Mouse (Mus musculus) thymus, postnatal 0 days (tissue): Measurements from ENCODE around the gene Arhgap1. TPM values are rescaled to one million over a fixed set of nuclear protein-coding genes. Genes with fewer than 3 reads are reported as not detected.
"Not testable (repeated sequence)": the region's sequence is repeated elsewhere in the genome, so short reads cannot be mapped to it uniquely, and the experiment has no call there.

ENCODE experiments used
- DNase-seq: peaks from one replicate; pipeline ENCODE4 v3.0.0-alpha.2; 2015; ENCODE audit warnings: low spot score
- polyA plus RNA-seq: library from polyadenylated mRNA; unstranded; fragments of >200 nt; fragmentation: Nextera tagmentation; extraction: Ambion mirVana; gene quantifications from 2 replicates; pipeline ENCODE4 v1.2.1, GENCODE M21; 2015

The Arhgap1 gene
- 118 and 123 TPM in 2 replicates for polyA plus RNA-seq

DNA sequence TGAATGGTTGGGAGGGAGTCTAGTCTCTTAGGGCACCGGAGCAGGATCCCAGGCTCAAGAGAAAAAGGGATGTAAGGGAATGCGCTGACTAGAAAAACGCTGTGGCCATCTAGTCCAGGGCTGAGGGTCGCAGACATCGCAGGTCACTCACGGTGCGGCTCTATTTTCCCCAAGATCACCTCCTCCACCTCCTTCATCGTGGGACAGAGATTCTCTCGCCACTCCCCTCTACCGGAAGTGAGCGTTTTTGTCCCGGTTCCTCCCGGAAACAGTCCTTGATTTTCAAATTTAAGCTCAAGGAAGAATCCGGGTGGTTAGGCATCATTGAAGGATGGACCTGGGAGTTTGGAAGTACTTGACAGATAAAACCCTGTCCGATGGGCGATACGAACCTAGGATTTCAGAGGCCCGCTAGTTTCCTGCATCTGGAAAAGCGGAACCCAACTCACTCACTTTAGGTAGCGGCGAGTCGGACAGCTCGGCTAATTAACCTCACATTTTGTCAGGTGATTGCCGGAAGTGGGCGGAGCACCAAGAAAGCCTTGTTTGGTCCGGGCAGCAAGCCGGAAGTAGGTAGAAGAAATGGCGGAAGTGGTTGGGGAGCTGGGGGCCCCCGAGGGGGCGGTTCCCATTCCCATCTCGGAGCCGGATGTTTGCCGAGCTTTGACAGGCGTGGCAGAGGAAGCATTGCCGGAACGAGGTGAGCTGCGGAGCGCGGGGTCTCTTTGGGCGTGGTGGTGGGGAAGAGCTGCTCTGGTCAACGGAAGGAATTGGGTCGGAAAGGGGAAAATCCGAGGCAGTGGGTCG is at the start of gene Arhgap1, which contains the start of gene Zfp408:
Gene Arhgap1 (plus strand): TSS at position 308 of the 807 bp plus-strand sequence.
Gene Zfp408 (minus strand): TSS at position 239 of the 807 bp plus-strand sequence.
- DNase-seq: peak; percentile 98

DNA sequence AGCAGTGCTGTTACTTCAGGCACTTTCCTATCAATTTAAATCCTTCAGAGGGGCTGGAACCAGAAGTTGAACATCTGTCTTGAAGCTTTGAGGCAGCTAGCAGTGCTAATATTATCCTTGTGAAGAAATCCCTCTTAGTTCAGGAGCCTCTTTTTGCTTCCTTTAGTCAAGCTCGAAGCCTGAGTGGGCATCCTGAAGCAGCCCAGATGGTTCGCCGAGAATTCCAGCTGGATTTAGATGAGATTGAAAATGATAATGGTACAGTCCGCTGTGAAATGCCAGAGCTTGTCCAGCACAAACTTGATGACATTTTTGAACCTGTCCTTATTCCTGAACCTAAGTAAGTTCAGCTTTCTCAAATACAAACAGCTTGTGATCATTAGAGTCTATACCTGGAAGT is 49.2 kb upstream of the Arhgap1 start:
- DNase-seq: no peak

DNA sequence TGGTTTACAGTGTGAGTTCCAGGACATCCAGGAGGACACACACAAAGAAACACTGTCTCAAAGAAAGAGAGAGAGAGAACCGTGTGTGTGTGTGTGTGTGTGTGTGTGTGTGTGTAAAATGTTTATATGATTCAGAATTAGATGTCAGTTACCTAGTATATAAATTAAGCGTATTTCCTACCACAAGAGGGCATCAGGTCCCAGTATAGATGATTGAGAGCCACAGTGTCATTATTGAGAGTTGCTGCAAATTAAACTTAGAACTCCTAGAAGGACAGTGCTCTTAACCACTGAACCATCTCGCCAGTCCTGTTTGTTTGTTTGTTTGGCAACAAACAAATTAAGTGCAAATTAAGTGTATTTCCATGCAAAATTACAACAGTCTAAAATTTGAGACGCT is 47.3 kb upstream of the Arhgap1 start:
- DNase-seq: peak; percentile 57

DNA sequence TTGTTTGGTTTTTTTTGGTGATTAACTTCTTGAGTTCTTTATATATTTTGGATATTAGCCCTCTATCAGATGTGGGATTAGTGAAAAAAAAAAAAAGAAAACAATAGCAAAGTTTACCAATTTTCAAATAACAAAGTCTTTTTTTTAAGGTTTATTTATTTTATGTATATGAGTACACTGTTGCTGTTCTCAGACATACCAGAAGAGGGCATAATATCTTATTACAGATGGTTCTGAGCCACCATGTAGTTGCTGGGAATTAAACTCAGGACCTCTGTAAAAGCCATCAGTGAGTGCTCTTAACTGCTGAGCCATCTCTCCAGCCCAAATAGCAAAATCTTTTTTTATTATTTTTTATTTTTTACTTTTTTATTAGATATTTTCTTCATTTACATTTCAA is 40.3 kb upstream of the Arhgap1 start:
- DNase-seq: not testable (repeated sequence)

DNA sequence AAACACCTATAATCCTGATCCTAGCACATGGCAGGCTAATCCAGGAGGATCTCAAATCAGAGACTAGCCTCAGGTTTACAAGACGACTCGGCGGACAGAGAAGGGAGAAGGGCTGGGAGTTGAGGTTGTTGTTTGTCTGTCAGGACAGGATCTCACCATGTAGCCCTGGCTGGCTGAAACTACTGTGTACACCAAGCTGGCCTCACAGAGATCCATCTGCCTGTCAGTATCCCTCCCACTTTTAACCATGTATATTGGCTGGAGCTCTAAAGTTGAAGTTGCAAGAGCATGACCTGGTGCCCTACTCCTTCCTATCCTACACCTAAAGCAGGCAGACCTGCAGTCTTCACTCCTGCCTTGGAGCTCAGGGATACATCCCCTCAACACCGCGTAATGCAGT is 27.3 kb upstream of the Arhgap1 start:
- DNase-seq: no peak

DNA sequence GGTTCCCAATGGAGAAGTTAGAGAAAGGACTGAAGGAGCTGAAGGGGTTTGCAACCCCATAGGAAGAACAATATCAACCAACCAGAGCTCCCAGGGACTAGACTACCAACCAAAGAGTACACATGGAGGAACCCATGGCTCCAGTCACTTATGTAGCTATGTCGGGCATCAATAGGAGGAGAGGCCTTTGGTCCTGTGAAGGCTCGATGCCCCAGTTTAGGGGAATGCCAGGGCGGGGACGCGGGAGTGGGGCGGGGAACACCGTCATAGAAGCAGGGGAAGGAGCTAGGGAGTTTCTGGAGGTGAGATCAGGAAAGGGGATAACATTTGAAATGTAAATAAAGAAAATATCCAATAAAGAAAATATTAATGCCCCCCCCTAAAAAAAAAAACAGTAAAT is 26.3 kb upstream of the Arhgap1 start:
- not testable (repeated sequence) for DNase-seq

DNA sequence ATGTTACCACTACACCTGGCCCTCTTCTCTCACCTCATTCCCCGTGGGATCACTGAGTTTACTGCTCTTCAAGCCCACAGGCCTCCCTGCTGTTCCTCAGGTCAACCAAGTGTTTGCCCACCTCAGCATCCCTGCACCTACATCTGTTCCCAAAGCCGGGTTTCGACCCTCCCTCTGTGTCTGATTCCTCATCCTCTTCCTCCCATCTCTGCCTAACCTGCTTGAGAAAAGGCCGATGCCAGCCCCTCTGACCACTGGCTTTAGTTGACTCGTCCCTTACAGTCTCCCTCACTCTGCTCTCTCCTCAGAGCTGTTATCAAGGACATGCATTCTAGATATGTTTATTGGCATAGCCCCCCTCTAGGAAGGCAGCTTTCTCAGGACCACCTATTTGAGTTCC is 22.2 kb upstream of the Arhgap1 start:
- DNase-seq: no peak

DNA sequence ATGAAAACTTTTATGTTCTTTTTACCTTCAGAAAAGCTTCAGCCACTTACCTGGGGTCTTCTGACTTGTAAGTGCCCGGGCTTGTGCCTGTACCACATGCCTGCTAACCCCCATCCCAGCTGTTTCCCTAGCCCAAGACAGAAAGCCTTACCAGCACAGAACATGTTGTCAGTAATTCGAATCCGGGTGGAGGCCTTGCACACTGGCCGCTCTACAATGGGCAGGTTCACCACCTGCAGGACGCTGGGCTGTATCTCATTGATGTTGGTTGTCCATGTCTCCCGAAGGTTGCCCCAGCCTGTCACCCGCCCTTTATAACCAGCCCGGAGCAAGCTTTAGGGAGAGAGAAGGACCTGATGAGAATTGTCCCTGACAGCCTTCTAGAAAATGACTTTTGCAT is 21.5 kb upstream of the Arhgap1 start:
- no peak for DNase-seq

DNA sequence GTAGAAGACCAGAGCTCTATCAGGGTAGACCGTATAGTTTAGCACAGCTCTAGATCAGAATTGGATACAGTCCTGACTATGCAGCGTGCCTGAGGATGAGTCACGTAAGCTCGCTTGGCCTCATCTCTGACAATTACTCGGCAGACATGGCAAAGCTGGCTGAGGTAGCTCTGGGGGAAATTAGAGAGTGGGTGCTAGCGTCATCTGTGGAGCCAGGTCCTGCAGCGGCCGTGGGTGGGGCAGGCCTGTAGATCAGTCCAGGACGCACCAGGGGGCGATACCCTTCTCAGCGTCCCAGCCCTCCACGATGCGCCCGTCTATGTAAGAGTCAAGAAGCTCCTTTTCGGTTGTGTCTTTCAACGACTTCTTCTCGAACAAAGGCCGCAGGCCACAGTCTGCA is 20.0 kb upstream of the Arhgap1 start:
- DNase-seq: peak; percentile 38

DNA sequence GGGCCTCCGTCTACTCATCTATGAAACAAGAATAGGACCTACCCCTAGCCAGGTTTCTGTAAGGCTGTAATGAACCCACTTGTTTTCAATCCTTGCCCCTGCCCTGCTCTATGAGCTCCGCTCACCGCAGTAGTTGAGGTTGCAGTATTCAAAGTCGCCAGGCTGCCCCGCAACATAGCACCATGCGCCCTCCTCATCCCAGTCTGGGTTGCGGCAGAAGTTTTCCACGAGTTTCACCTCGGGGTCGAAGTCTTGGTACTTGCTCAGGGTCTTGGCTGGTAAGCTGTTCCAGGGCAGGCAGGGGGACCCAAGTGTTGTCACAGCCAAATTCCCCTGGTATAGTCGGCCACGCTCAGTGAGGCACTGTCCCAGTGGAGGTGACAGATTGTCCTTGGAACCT is 19.3 kb upstream of the Arhgap1 start:
- DNase-seq: no peak

DNA sequence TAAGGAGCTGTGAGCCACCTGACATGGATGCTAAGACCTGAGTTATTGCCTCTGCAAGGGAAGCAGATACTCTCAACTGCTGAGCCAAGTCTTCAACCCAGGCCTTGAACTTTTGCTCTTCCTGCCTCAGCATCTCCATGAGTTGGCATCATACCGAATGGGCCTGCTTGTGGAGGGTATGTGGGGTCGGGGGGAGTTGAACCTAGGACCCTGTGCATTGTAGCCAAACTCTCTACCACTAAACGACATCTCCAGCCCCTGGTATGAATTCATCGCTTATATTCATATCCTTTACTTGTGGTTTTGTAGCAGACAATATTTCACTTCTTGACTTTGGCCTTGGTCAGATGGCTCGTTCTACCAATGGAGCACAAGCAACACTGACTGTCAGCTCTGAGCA is 17.8 kb upstream of the Arhgap1 start:
- DNase-seq: no peak

DNA sequence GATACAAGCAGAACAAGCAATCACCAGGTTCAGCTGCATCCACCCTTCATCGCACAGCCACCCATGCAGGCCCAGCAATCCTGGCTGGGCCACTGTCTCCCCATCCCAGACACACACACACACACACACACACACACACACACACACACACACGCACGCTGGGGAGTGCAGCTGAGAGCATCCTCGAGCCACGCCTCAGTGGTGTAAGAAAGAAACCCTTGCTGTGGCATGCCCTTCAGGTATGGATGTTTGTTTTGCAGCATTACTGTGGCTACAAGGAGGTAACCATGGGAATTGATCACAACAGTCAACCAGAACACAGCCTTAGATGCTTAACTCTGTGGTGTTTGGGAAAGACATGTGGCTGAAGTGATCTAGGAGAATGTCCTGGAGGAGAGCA is 17.3 kb upstream of the Arhgap1 start:
- DNase-seq: no peak

DNA sequence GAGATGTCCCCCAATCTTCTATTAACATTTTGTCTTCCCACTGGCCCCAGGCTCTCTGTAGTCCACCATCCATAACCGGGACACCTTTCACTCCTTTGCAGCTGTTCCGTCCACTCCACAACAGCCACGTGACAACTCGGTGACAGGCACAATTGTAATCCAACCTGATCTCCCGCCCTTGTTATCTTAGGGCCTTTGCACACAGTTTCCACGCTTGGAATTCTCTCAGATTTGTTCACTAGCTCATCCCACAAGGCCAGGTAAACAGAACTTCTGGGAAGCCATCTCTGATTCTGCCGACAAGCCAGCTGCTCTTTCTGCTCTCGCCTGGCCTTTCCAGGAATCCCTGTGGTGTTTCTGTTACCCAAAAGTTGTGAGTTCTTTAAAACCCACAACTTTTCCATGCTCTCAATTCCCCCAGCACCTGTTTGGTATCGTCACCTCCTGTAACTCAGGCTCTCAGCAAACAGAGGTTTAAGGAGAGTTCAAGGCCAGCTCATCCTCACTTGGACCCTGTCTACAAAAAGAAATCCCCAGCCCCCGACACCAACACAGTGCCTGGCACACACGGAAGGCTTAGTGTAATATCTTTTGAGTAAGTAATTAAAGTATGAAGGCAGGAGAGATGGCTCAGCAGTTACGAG is 16.2 kb upstream of the Arhgap1 start:
- no peak for DNase-seq

DNA sequence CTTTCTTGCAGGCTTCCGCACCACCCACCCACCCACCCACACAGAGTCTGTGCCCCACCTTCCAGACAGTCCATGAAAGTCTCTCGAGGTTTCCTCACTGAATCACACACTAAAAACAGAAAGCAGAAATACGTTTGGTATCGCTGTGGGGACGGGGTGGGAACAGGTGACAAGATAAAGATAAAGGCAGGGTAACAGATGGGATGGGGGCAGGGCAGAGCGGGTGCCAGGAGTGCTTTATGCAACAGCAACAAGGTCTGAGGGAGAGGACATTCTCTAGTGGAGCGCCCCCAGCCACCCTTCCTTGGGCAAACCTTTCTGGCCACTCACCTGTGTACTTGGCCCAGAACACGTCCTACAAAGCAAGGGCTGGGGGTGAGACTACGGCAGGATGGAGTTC is 14.8 kb upstream of the Arhgap1 start:
- peak; percentile 73 for DNase-seq

DNA sequence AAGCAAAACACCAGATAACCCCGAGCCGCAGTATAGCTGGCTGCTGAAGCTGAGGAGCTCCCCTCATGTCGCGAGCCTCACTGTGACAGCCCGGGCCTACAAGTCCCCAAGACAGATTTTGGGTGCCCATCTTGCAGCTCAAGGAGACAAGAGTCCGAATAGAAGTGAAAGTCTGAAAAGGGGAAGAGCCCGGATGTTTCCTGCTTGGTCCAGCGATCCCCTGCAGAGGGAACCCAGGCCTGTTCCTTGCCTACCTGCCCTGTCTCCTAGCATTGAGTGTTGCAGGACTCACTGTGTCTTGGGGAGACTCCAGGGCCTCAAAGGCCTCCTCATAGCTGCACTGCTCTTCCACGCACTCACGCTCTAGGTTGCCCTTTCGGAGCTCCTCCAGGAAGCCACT is 14.2 kb upstream of the Arhgap1 start:
- DNase-seq: no peak

DNA sequence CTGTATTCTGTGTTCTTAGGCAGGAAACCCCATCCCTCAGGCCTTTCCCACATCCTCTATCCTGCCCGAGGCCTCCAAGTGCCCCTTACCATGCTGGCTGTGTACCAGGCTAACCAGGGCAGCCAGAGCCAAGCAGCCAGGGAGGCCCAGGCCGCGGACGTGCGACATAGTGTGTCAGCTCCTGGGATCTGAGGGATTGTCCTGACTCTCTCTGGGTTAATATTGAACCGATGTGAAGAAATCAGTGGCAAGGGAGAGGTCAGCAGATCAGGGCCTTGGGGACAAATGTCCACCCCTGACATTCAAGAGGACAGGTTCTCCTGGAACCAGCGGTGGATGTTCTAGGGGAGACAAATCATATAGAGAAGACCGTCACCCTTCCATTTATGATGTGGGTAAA is 13.4 kb upstream of the Arhgap1 start, which contains the start of gene F2:
Gene F2 (minus strand): TSS at position 186 of the 400 bp plus-strand sequence.
- no peak for DNase-seq

DNA sequence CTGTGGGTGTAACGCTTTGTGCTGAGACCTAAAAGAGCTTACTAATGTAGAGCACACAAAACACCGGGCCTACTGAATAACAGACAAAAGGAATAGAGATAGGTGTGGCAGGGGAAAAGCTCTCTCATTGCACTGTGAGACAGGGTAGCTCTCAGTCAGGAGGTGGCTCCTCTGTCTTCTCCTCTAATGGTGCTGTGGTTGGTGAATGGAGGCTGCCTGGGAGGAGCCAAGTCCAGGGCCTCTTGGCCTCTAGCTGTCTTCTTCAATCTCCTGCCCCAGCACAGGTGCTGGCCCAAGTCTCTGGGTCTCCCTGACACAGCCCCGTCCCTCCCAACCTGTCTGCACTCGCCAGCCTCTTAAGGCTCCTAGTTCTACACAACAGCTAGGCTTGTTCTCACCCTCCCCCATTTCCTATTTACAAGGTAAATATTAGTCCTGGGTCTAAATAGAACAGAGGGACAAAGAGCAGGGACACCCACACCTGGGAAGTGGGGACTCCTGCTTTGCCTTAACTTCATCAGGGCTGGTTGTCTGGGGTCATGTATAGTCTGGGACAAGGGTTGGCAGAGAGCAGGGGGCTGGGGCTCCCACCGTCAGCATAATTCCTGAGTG is 12.8 kb upstream of the Arhgap1 start:
- peak; percentile 30 for DNase-seq

DNA sequence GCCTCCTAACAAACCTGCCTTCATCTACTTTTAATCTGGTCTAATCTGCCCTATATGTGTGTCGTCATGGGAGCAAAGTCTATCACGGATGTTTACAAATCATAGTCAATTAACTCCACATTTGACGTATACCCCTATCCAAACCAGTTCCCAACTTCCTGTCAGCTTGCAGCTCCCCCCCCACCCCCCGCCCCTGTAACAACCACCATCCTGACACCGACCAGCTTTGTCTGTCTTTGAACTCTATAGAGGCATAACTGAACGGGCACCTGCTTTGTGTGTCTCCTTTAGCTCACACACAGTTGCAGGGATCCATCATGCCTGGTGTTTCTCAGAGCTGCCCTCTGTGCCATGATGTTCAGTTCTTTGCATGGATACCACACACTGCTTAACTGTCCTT is 10.7 kb upstream of the Arhgap1 start:
- peak; percentile 78 for DNase-seq

DNA sequence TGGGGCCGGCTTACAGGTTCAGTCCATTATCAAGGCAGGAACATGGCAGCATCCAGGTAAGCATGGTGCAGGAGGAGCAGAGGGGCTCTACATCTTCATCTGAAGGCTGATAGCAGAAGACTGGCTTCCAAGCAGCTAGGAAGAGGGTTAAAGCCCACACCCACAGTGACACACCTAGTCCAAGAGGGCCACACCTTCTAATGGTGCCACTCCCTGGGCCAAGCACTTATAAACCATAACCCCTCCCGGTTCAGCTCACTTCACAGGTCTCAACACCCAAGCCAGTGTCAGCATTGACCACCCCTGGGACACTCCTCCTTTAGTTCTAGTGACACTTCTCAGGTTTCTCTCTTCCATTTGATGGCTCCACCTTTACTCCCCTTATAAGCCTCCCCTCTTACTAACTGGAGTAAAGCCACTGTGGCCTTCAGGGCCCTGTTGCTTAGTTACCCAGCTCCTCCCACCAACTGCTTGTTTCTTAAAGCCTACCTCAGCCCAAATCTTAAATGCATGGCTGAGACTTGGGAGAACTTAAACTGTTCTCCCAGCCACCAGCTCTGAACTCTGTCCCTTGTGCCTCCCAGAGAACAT is 6.7 kb upstream of the Arhgap1 start:
- DNase-seq: no peak

DNA sequence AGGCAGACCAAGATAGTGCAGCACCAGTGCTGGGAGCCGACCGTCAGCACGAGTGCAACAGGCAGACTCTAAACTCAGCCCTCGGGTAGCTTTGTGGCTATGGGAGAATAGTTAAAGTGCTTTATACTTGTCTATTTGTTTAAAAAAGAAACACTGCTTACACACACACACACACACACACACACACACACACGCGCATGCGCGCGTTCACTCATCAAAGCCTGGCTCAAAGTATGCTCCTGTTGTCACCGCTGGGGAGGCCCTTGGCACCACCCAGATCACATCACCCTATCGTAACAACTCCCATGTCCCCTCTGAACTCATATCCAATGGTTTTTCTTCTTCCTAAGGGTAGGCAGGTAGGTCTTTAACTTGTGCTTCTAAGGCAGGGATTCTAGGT is 5.6 kb upstream of the Arhgap1 start:
- no peak for DNase-seq

DNA sequence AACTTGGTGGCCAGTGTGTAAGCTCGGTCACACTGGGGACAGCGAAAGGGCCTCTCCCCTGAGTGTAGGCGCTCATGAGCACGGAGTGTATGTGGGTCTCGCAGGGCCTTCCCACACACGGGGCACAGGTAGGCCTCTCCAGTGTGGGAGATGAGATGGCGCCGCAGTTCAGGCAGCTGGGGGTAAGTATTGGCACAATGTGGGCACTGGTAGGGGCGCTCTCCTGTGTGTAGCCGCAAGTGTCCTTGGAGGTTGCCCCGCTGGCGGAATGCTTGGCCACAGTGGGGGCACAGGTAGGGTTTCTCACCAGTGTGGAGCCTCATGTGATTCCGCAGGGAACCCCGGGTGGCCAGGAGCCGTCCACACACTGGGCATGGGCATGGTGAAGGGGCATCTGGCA is 4.3 kb upstream of the Arhgap1 start:
- DNase-seq: no peak

DNA sequence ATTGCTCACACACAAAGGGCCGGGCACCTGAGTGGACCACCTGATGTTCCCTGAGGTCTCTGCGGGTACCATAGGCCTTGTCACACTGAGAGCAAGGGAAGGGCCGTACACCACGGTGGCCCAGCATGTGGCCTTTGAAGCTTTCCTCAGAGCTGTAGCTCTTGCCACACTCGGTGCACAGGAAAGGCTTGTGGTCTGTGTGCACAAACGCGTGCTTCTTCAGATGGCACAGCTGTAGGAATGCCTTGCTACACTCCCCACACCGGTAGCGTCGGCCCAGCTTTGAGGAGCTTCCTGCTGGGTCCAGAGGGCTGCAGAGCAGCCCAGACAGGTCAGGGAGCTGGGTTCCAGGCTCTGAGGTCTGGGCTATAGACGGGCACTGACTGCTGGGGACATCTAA is 3.8 kb upstream of the Arhgap1 start:
- DNase-seq: peak; percentile 86
